Mouse (Mus musculus): ENCODE data around the gene Mef2b. TPM values are rescaled to one million over a fixed set of nuclear protein-coding genes. Genes with fewer than 3 reads are reported as not detected.
A peak's percentile ranks its signal among the peaks of the same experiment; 100 is the strongest.
"Not testable (repeated sequence)": the region's sequence is repeated elsewhere in the genome, so short reads cannot be mapped to it uniquely, and the experiment has no call there.

Mef2b gene
- total RNA-seq, 2 experiments from 2014 or later: 0.25 to 0.49 TPM

DNA sequence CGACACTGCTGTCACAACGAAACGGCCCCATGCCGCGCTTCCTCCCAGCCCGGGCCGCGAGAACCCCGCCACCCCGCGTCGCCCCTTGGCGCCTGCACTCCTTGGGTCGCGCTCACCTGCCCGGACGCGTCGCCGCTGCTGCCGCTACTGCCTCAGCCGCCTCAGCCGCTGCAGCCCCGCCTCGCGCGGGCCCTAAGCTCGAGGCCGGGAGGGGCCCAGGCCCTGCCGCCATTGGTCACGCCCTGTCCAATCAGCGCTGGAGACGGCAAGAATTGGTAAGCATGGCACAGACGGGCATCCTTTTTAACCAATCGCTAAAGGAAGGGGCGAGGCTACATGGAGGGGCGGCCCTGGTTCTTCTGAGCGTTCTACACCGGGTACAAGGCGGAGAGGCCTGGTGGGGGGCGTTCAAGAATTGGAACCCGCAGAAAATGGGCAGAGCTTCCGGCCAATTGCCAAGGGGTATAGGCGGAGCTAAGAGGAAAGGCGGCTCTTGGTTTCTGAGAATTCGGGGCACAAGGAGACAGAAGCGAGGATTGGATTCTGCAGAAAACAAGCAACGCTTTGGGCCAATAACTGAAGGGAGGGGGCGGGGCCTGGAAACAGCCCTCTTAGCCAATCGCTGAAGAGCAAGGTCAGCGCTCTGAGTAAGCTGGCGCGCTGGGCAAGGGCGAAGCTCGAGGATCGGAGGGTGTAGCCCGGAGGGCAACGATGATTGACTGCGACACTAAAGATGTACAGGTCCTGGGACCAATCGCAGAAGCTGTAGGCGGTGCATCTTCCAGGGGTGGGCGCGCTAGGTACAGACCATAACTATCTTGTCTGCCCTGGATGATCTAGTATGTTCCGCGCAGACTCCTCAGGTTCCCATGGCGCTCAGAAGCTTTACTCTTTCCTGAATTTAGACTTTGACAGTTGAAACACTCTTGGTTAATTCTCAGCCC is 72.9 kb downstream of the Mef2b start, which contains the start of gene Slc25a42:
TSS of gene Slc25a42 (minus strand) at position 194 of the 944 bp plus-strand sequence.
- DNase-seq: peak; percentile 94 to 97
- intact Hi-C loops (cut with DNase I): no loop called here

DNA sequence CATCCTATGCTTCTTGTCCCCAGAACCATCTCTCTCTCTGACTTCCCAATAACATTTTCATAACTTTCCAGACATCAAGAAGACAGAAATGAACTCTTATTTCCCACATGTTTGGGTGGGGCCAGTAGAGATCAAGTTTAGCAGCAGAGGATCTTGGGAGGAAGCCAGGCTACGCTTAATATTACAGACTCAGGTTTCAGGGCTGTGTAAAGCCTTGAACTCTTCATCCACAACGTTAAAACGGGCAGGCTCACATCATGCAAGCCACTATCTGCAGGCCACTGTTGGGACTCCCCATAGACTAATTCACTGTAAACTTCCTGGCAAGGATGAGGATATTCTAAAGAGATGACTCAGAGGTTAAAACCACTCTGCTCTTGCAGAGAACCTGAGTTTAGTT is 74.9 kb downstream of the Mef2b start:
- no peak for DNase-seq
- intact Hi-C loops (cut with DNase I): no loop called here

DNA sequence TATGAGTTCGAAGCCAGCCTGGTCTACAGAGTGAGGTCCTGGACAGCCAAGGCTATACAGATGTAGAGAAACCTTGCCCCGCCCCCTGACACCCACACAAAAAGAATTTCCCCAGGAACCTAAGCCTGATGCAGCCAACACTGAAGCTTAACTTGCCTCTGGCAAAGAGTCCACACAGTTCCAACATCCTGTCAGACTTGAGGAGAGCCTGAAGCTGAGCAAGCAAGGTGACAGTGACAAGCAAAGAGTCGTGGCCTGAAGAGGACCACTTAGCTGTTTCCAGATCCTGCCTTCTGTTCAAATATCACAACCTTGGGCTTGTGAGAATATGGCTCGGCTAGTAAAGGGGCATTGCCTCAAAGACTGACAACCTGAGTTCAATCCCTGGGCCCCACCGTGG is 75.6 kb downstream of the Mef2b start:
- intact Hi-C loops (cut with DNase I): no loop called here
- DNase-seq: no peak

DNA sequence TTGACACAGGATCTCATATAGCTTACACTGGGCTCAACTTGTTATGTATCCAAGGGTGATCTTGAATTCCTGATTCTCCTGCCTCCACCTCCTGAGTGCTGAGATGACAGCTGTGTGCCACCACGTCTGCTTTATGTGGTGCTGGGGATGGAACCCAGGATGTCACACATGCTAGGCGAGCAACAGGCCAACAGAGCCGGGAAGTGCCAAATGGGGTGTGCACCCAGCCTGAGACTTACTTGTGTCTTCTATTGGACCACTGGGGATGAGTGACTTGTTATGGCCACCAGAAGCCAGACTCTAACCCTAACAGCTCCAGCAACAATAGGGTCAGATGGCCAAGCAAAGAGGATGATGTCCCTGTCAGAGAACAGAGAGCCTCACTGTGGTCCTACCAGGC is 76.7 kb downstream of the Mef2b start:
- DNase-seq; intact Hi-C loops (cut with DNase I): not testable (repeated sequence)

DNA sequence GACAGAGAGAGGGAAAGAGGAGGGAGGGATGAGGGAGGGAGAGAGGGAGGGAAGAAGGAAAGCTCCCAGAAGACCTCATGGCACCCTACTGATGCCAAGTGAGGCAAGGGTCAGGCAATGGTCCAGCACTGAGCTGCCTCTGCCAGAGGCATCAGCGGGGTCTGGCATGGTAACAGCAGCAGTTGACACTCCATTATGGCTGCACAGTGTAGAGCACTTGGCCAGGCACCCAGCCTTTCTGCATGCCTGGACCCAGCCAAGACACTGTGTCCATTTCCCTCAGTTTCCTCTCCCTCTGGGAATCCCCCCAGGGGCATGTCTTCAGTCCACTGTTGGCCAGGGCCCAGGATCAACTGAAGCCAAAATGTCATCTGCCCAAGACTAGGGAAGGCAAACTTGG is 77.1 kb downstream of the Mef2b start:
- intact Hi-C loops (cut with DNase I): no loop called here

More for the DNA sequence above, 77.1 kb downstream of the Mef2b start:
- DNase-seq: peak; percentile 78 to 80

Small RNA genes lying within 50 kb of the gene (microRNA-seq; reads per million reads assigned to microRNA genes)
- 0 reads per million in 2 experiments for gene Mir7066 (ENCODE audit: borderline number of aligned reads in 2 of 2)

Other genes with a start within 250 kb of the Mef2b start
- gene Tssk6, start 237.5 kb upstream of the Mef2b start, total RNA-seq (2021): not detected
- 100 to 1,000 TPM; 451 to 482 TPM for gene Ndufa13, start 237.2 kb upstream of the Mef2b start, total RNA-seq (2021)
- gene Yjefn3, start 237.0 kb upstream of the Mef2b start, total RNA-seq (2021): 10 to 100 TPM in 1 of 2 experiments, 1 to 10 TPM in 1; 9.1 to 12.1 TPM
- gene Gatad2a, start 143.3 kb upstream of the Mef2b start, total RNA-seq (2021): 10 to 100 TPM; 31.6 to 36.5 TPM
- 10 to 100 TPM; 35.3 to 38.6 TPM for gene Mau2, start 97.0 kb upstream of the Mef2b start, total RNA-seq (2021)
- 10 to 100 TPM; 18.7 to 22.0 TPM for gene Sugp1, start 96.9 kb upstream of the Mef2b start, total RNA-seq (2021)
- gene Tm6sf2, start 66.8 kb upstream of the Mef2b start, total RNA-seq (2021): 1 to 10 TPM in 1 of 2 experiments, under 1 TPM in 1; 0.97 to 1.1 TPM
- not detected for gene Hapln4, start 56.3 kb upstream of the Mef2b start, total RNA-seq (2021)
- gene Ncan, start 18.8 kb upstream of the Mef2b start, total RNA-seq (2021): under 1 TPM in 1 of 2 experiments, not detected in 1; 0.06 TPM
- 1 to 10 TPM; 8.3 to 8.5 TPM for gene Nr2c2ap, start 8.4 kb upstream of the Mef2b start, total RNA-seq (2021)
- 10 to 100 TPM; 17.2 to 19.6 TPM for gene Rfxank, start 557 bp upstream of the Mef2b start, total RNA-seq (2021)
- 10 to 100 TPM; 23.5 to 23.7 TPM for gene Borcs8, start 212 bp upstream of the Mef2b start, total RNA-seq (2021)
- 100 to 1,000 TPM in 1 of 2 experiments, 10 to 100 TPM in 1; 99.2 to 103 TPM for gene Tmem161a, start 32.6 kb downstream of the Mef2b start, total RNA-seq (2021)
- gene Slc25a42, start 72.6 kb downstream of the Mef2b start, total RNA-seq (2021): 10 to 100 TPM; 53.2 to 66.7 TPM
- 10 to 100 TPM; 41.4 to 43.0 TPM for gene Sugp2, start 94.5 kb downstream of the Mef2b start, total RNA-seq (2021)
- gene Armc6, start 94.8 kb downstream of the Mef2b start, total RNA-seq (2021): 1 to 10 TPM; 6.2 to 7.0 TPM
- 10 to 100 TPM in 1 of 2 experiments, 1 to 10 TPM in 1; 8.5 to 10.5 TPM for gene Homer3, start 143.1 kb downstream of the Mef2b start, total RNA-seq (2021)
- 10 to 100 TPM; 25.8 to 34.5 TPM for gene Ddx49, start 162.8 kb downstream of the Mef2b start, total RNA-seq (2021)
- gene Cope, start 162.8 kb downstream of the Mef2b start, total RNA-seq (2021): 100 to 1,000 TPM; 157 TPM
- under 1 TPM; 0.33 to 0.64 TPM for gene Cers1, start 176.1 kb downstream of the Mef2b start, total RNA-seq (2021)
- not detected for gene Gdf1, start 190.1 kb downstream of the Mef2b start, total RNA-seq (2021)
- gene Upf1, start 213.6 kb downstream of the Mef2b start, total RNA-seq (2021): 10 to 100 TPM; 45.4 to 46.0 TPM
- gene Comp, start 233.8 kb downstream of the Mef2b start, total RNA-seq (2021): 1 to 10 TPM; 4.3 to 5.6 TPM

Data from heart, postnatal 36 days (tissue).